Mouse (Mus musculus) embryonic fibroblast, embryonic 13.5 days (primary cell): Measurements from ENCODE around the gene Irf5.

Experiments
- CTCF ChIP-seq: IDR thresholded peaks from 2 replicates; pipeline ENCODE4 v1.5.1; 2011; ENCODE audit warnings: mild to moderate bottlenecking, control low read depth, low read length, moderate library complexity, borderline replicate concordance; ENCODE audit not compliant: insufficient read depth
- POLR2A ChIP-seq: IDR thresholded peaks from 2 replicates; pipeline ENCODE4 v1.6.1; 2011; ENCODE audit warnings: low read depth, mild to moderate bottlenecking, control low read depth, low read length, moderate library complexity

- TF ChIP-seq CTCF (no peak), POLR2A (no peak)
Measured at GRCm38 (mm10) chr6:29524034-29524489, 2.4 kb upstream of the Irf5 start.
